Comparison of ENCODE assay signal across 8 mouse cellular contexts in the genomic region with DNA sequence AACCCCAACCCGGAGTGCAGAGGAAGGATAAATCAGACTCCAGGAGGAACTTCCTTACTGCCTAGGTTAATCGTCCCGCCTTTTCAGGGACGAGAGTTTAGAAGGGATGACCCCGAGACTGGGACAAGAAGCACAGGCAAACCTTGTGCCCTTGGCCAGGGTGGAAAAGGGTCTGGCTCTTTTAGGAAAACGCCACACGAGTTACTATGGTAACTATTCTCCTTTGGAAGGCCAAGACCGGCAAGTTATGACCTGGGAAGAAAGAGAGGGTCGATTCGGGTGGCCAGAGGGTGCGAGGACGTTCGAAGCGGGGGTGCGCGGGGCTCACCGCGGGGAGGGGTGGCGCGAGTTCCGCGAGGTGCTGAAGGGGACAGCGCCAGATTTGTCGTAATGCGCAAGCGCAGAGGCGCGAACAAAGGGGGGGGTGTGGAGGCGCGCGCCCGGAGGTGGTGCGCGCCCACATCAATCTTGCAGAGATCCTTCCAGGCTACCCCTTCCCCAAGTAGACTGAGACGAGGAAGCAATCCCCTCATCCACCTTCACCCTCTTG. TPM values are rescaled to one million over a fixed set of nuclear protein-coding genes. Genes with fewer than 3 reads are reported as not detected.
DNase-seq lines count a peak whose midpoint lies in the region; ATAC-seq and TF ChIP-seq lines count a peak whose summit lies in the region.

A gene (minus strand): TSS at position 401 of the 550 bp plus-strand sequence.

- TF ChIP-seq CTCF in liver, embryonic 14.5 days (IDR thresholded peaks at IDR 0.05; ENCODE audit: low read depth) = no peak

- peaks cover 25% of the 10 kb centered on the region for H3K4me1 ChIP-seq in kidney, embryonic 16.5 days (ENCODE audit: insufficient read depth, low read length)
- H3K4me1 ChIP-seq in liver, embryonic 14.5 days (replicated peaks; ENCODE audit: control insufficient read depth in 2 of 2, insufficient read depth in 2 of 2, low read length in 1 of 2) = peaks cover 13 to 21% of the 10 kb centered on the region in 2 experiments
- peaks cover 71% of the 10 kb centered on the region for H3K4me1 ChIP-seq in neural tube, embryonic 13.5 days (replicated peaks)

- ATAC-seq in kidney, embryonic 16.5 days (ENCODE audit: low FRiP score, low TSS enrichment) = no peak
- no peak for ATAC-seq in liver, embryonic 14.5 days (ENCODE audit: insufficient read depth)
- no peak for ATAC-seq in neural tube, embryonic 13.5 days (ENCODE audit: low read depth)

- H3K4me3 ChIP-seq in kidney, embryonic 16.5 days (ENCODE audit: low read length) = peak within 1 kb of the TSS; percentile 72
- H3K4me3 ChIP-seq in liver, embryonic 14.5 days (ENCODE audit: insufficient read depth in 1 of 2, low read depth in 2 of 2, low read length in 2 of 2) = peak within 1 kb of the TSS; percentile 87 to 90
- peak within 1 kb of the TSS; percentile 65 for H3K4me3 ChIP-seq in neural tube, embryonic 13.5 days

- under 1% methylated on average over 35 of the region's 35 CpGs for WGBS in kidney, embryonic 16.5 days
- under 1% methylated on average over 35 of the region's 35 CpGs for WGBS in liver, embryonic 14.5 days (ENCODE audit: insufficient replicate concordance)
- WGBS in neural tube, embryonic 13.5 days = 1% methylated on average over 34 of the region's 35 CpGs

- peak; percentile 74 for DNase-seq in right cerebral cortex, adult 18-20 months
- DNase-seq in right cerebral cortex, postnatal 36 days (ENCODE audit: low spot score in 2 of 2) = no peak
- DNase-seq in cerebellum, adult 18-20 months = peak; percentile 74 to 85
- DNase-seq in gonadal fat pad, adult 2 months (ENCODE audit: low read depth) = no peak
- no peak for DNase-seq in liver, embryonic 14.5 days (ENCODE audit: low read depth in 3 of 3, low spot score in 3 of 3)
- DNase-seq in urinary bladder, adult 18-20 months (ENCODE audit: low spot score in 2 of 2) = no peak

- H3K9me3 ChIP-seq in kidney, embryonic 16.5 days (ENCODE audit: low read length) = no peaks in the 10 kb centered on the region
- H3K9me3 ChIP-seq in liver, embryonic 14.5 days (ENCODE audit: control insufficient read depth, low read length) = no peaks in the 10 kb centered on the region
- no peaks in the 10 kb centered on the region for H3K9me3 ChIP-seq in neural tube, embryonic 13.5 days

- no peak for TF ChIP-seq EP300 in liver, embryonic 14.5 days (IDR thresholded peaks at IDR 0.05; ENCODE audit: low read depth)

- H3K27ac ChIP-seq in kidney, embryonic 16.5 days (ENCODE audit: low read length) = peak within 1 kb of the TSS; percentile 94
- peak within 1 kb of the TSS; percentile 41; the same call in 1 of the 2 replicates for H3K27ac ChIP-seq in liver, embryonic 14.5 days
- H3K27ac ChIP-seq in neural tube, embryonic 13.5 days (replicated peaks) = peak within 1 kb of the TSS; percentile 97

- peaks cover 8% of the 10 kb centered on the region; the same call in 1 of the 2 replicates for H3K36me3 ChIP-seq in kidney, embryonic 16.5 days (ENCODE audit: insufficient read depth, low read length)
- H3K36me3 ChIP-seq in liver, embryonic 14.5 days (replicated peaks; ENCODE audit: control insufficient read depth, insufficient read depth, low read depth) = peaks cover 5% of the 10 kb centered on the region; the same call in 1 of the 2 replicates
- H3K36me3 ChIP-seq in neural tube, embryonic 13.5 days = peaks cover 18% of the 10 kb centered on the region

- H3K9ac ChIP-seq in kidney, embryonic 16.5 days (replicated peaks; ENCODE audit: low read length) = peak within 1 kb of the TSS; percentile 80
- peak within 1 kb of the TSS; percentile 75 for H3K9ac ChIP-seq in liver, embryonic 14.5 days (replicated peaks)
- H3K9ac ChIP-seq in neural tube, embryonic 13.5 days = peak within 1 kb of the TSS; percentile 80

- peaks cover 56% of the 10 kb centered on the region for H3K27me3 ChIP-seq in kidney, embryonic 16.5 days (ENCODE audit: insufficient read depth, low read length)
- H3K27me3 ChIP-seq in liver, embryonic 14.5 days (ENCODE audit: control insufficient read depth, insufficient read depth, low read length) = peaks cover 58% of the 10 kb centered on the region
- peaks cover 35% of the 10 kb centered on the region for H3K27me3 ChIP-seq in neural tube, embryonic 13.5 days

- peak within 1 kb of the TSS; percentile 99 for H3K4me2 ChIP-seq in kidney, embryonic 16.5 days (replicated peaks; ENCODE audit: low read depth, low read length)
- H3K4me2 ChIP-seq in liver, embryonic 14.5 days (ENCODE audit: low read depth) = peak within 1 kb of the TSS; percentile 98
- peak within 1 kb of the TSS; percentile 99 for H3K4me2 ChIP-seq in neural tube, embryonic 13.5 days

RNA-seq across cellular contexts. Expression of the gene that starts here (rescaled TPM):
- 10.3 and 11.1 TPM in 2 replicates for polyA plus RNA-seq in gonadal fat pad, adult 2 months (2012; rRNA removed)
- 4.5 and 5.4 TPM in 2 replicates for polyA plus RNA-seq in kidney, embryonic 16.5 days (2015; fragmentation: Nextera tagmentation; extraction: Ambion mirVana)
- 4.9 and 5.9 TPM in 2 replicates for polyA plus RNA-seq in liver, embryonic 14.5 days (2012; rRNA removed)
- 4.9 and 6.2 TPM in 2 replicates for polyA plus RNA-seq in liver, embryonic 14.5 days (2014; fragmentation: Nextera tagmentation; extraction: Ambion mirVana)
- 47.2 and 53.8 TPM in 2 replicates for polyA plus RNA-seq in neural tube, embryonic 13.5 days (2015; fragmentation: Nextera tagmentation; extraction: Ambion mirVana)

Comparison
In these comparisons a context has a peak if more than half of its experiments do, and no peak if none do; other contexts are left out.
1. DNase-seq: peak in right cerebral cortex, adult 18-20 months (single experiment) and cerebellum, adult 18-20 months (2 of 2); none in right cerebral cortex, postnatal 36 days (0 of 2), gonadal fat pad, adult 2 months (single experiment), liver, embryonic 14.5 days (0 of 3) and urinary bladder, adult 18-20 months (0 of 2).
2. H3K27ac ChIP-seq: peak in every context shown above with its lines; median percentile 97 in neural tube, embryonic 13.5 days; 94 in kidney, embryonic 16.5 days; 41 in liver, embryonic 14.5 days.
3. Peak in every context shown above with its lines, with median percentiles within 50 percentile points of each other: H3K4me2 ChIP-seq, H3K4me3 ChIP-seq and H3K9ac ChIP-seq.